Mouse (Mus musculus) midbrain, embryonic 12.5 days (tissue): ENCODE measurements at regions not wholly inside any gene's neighbourhood (a gene's known extent, or its start where the extent isn't known, plus 50 kb on each side); places are given as distances from the start of the nearest gene placed in this dataset.

ENCODE experiments used
- ATAC-seq: fragments of 200-750 bp; cut with Nextera tagmentation; 2 replicates; pipeline ENCODE4 v1.8.0; 2017; ENCODE audit warnings: low read depth, moderate TSS enrichment, moderate library complexity; ENCODE audit not compliant: low FRiP score
- H3K27ac ChIP-seq: fragments of 300-500 bp; sonication (generic); replicated peaks from 2 replicates; pipeline ENCODE4 v1.5.1; 2016; ENCODE audit warnings: mild to moderate bottlenecking
- H3K27me3 ChIP-seq: fragments of 300-500 bp; sonication (generic); 2 replicates; pipeline ENCODE4 v1.6.1; 2016; ENCODE audit warnings: mild to moderate bottlenecking
- H3K36me3 ChIP-seq: fragments of 300-500 bp; sonication (generic); 2 replicates; pipeline ENCODE4 v1.6.1; 2016
- H3K4me1 ChIP-seq: fragments of 300-500 bp; sonication (generic); 2 replicates; pipeline ENCODE4 v1.6.1; 2016
- H3K4me2 ChIP-seq: fragments of 300-500 bp; sonication (generic); replicated peaks from 2 replicates; pipeline ENCODE4 v1.6.1; 2016; ENCODE audit warnings: mild to moderate bottlenecking, moderate library complexity
- H3K4me3 ChIP-seq: fragments of 300-500 bp; sonication (generic); 2 replicates; pipeline ENCODE4 v1.5.1; 2016; ENCODE audit warnings: mild to moderate bottlenecking
- H3K9ac ChIP-seq: fragments of 300-500 bp; sonication (generic); replicated peaks from 2 replicates; pipeline ENCODE4 v1.6.1; 2016; ENCODE audit warnings: mild to moderate bottlenecking, moderate library complexity
- H3K9me3 ChIP-seq: fragments of 300-500 bp; sonication (generic); 2 replicates; pipeline ENCODE4 v1.6.1; 2016; ENCODE audit warnings: mild to moderate bottlenecking
- WGBS: fragments of 180-500 bp; shearing (Covaris S2); methylation state at CpG from one replicate; pipeline ENCODE4 v1.1.7; 2016; 5-methylcytosine and 5-hydroxymethylcytosine counted together

DNA sequence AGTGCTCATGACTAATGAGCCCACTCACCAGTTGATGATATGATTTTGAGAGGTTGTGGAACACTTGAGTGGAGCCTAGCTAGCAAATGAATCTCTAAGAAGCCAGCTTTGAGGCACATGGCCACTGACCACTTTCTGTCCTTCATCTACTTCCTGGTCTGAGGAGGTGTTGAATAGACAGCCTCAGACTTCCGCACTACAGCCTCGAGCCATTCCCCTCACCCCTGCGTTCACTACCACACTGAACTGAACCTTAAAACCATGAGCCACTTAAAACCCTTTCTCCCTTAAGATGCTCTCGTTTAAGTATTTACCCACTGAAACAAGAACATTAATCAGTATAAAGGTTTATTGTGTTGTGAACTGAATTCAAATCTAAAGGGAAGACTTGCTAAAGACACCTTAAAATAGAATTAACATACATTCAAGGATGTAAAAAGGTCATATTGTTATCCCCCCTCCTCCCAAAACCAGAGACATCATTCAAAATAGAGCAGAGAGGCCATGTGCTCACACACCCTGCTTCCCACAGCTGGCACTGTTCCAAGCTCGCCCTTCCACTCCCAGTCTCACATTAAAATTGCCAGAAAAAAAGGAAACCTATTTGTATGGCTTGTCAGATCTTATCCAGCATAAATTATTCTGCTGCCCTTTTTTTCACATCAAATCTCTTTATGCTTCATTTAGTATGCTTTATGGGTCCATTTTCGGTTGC lies 758.8 kb downstream of the Ryr2 start:
- 52% methylated on average over 6 of the region's 6 CpGs for WGBS
- Histone ChIP-seq H3K27me3 (no peaks in the 10 kb centered on the region), H3K36me3 (no peaks in the 10 kb centered on the region), H3K27ac (no peak overlapping the region), H3K9ac (no peak overlapping the region), H3K4me2 (no peak overlapping the region), H3K4me3 (no peak overlapping the region), H3K4me1 (0 out of 2 replicates have a peak, but pooled peaks cover 8% of the 10 kb centered on the region), H3K9me3 (no peaks in the 10 kb centered on the region)
- ATAC-seq, result peak; percentile 79

DNA sequence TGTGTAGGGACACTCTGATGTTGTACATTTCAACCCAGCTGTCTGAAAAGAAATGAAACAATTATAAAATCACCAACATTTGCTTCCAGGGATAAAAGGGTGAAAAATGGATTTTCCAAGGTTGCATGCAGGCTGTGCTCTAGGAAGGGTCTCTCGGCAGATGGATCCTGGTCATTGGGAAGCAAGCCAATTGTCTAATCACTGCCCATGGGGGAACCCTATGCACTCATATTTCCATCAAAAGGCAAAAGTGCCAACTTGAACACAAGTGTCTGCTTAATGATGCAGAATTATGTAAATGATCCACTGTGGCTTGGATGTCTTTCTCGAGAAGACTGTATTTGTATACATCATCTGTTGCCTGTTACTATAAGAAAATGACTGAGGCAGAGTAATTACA lies 762.2 kb downstream of the Ryr2 start:
- WGBS, result 72% methylated on average over 2 of the region's 2 CpGs
- ATAC-seq, result no peak
- Histone ChIP-seq H3K27ac (no peak overlapping the region), H3K36me3 (no peaks in the 10 kb centered on the region), H3K9me3 (no peaks in the 10 kb centered on the region), H3K27me3 (no peaks in the 10 kb centered on the region), H3K4me2 (no peak overlapping the region), H3K4me1 (0 out of 2 replicates have a peak, but pooled peaks cover 8% of the 10 kb centered on the region), H3K9ac (no peak overlapping the region), H3K4me3 (no peak overlapping the region)

- ATAC-seq, result peak; percentile 30; the same call in 1 of the 2 replicates
- H3K9ac ChIP-seq, result no peak overlapping the region
- no peaks in the 10 kb centered on the region for H3K4me1 ChIP-seq
- H3K36me3 ChIP-seq, result no peaks in the 10 kb centered on the region
- WGBS, result 71% methylated on average over 9 of the region's 9 CpGs
- no peak overlapping the region for H3K4me3 ChIP-seq
- H3K4me2 ChIP-seq, result no peak overlapping the region
- H3K27me3 ChIP-seq, result no peaks in the 10 kb centered on the region
- H3K27ac ChIP-seq, result no peak overlapping the region
- no peaks in the 10 kb centered on the region for H3K9me3 ChIP-seq
Measured at GRCm38 (mm10) chr13:11338297-11338616, 768.5 kb downstream of the Ryr2 start.

GRCm38 (mm10) chr13:11337610-11338296 lies 769.0 kb downstream of the Ryr2 start:
- Histone ChIP-seq H3K9ac (no peak overlapping the region), H3K4me3 (no peak overlapping the region), H3K4me1 (no peaks in the 10 kb centered on the region), H3K9me3 (no peaks in the 10 kb centered on the region), H3K4me2 (no peak overlapping the region), H3K27me3 (no peaks in the 10 kb centered on the region), H3K27ac (no peak overlapping the region), H3K36me3 (no peaks in the 10 kb centered on the region)
- 64% methylated on average over 4 of the region's 4 CpGs for WGBS
- ATAC-seq, result peak; percentile 34; the same call in 1 of the 2 replicates

DNA sequence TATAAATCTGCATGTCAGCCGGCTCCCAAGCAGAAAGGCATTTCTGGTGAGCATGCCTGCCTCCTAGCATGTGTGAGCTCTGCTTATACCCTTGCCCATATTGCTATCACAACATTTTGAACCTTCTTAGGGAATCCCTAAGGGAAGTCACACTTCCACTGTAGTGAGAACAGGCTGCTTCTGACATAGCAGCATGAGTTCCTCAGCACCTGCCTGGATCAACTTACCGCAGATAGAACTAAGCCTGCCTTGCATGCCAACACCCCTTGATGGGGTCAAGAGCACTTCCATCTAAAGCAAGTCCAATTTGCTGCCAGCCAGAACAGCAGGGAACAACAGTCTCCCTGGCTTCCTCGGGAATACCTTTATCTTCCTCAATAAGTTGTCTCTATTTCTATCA lies 769.8 kb downstream of the Ryr2 start:
- no peaks in the 10 kb centered on the region for H3K9me3 ChIP-seq
- no peaks in the 10 kb centered on the region for H3K27me3 ChIP-seq
- no peaks in the 10 kb centered on the region for H3K36me3 ChIP-seq
- WGBS, result 90% methylated on average over 3 of the region's 3 CpGs
- H3K4me2 ChIP-seq, result no peak overlapping the region
- no peak for ATAC-seq
- H3K4me3 ChIP-seq, result no peak overlapping the region
- no peak overlapping the region for H3K27ac ChIP-seq
- H3K9ac ChIP-seq, result no peak overlapping the region
- no peaks in the 10 kb centered on the region for H3K4me1 ChIP-seq

DNA sequence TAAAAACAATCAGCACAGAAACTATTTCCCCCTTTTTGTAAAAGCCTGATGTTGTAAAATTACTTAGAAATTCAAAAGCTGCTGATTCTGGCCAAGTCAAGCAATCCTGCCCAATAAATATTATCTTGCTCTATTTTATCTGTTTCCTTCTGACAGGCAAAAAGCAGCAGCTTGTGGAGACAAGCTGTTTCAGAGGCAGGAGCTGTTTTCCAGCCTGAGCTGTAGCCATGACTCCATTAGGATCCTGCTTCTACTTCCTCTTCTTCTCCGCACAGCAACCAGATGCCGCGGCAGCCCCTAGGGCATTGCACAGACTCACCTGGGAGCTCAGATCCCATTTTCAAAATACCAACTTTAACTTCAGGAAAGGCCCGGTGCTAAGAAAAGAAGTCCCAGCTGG lies 774.8 kb downstream of the Ryr2 start:
- H3K27me3 ChIP-seq, result no peaks in the 10 kb centered on the region
- WGBS, result 93% methylated on average over 4 of the region's 4 CpGs
- no peak overlapping the region for H3K27ac ChIP-seq
- no peak overlapping the region for H3K4me3 ChIP-seq
- no peaks in the 10 kb centered on the region for H3K4me1 ChIP-seq
- H3K36me3 ChIP-seq, result no peaks in the 10 kb centered on the region
- H3K4me2 ChIP-seq, result no peak overlapping the region
- no peak overlapping the region for H3K9ac ChIP-seq
- H3K9me3 ChIP-seq, result no peaks in the 10 kb centered on the region
- no peak for ATAC-seq

DNA sequence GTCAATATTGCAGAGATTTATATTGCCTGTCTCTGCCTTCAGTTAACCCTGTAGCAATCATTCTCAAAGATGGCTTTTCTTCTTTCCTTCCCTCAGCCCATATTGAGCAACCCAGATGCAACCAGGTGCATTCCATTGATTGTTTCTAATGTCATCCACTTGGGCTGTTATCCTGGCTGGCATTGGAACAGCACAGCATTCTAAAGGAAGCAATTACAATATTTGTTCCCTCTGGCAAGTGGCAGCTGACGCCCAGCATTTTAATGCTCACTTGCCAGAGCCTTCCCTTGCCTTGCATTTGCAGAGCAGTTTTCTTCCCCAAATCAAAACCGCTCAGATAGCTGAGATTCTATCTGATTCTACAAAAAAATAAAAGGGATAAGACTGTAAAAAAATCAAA lies 798.0 kb downstream of the Ryr2 start:
- Histone ChIP-seq H3K9me3 (no peaks in the 10 kb centered on the region), H3K9ac (no peak overlapping the region), H3K36me3 (no peaks in the 10 kb centered on the region), H3K27ac (no peak overlapping the region), H3K4me1 (no peaks in the 10 kb centered on the region), H3K27me3 (no peaks in the 10 kb centered on the region), H3K4me2 (no peak overlapping the region), H3K4me3 (no peak overlapping the region)
- WGBS, result 81% methylated on average over 2 of the region's 2 CpGs
- 0 out of 2 replicates have a peak, but pooled peaks have one; percentile 27 for ATAC-seq

- H3K4me3 ChIP-seq, result no peak overlapping the region
- no peak overlapping the region for H3K4me2 ChIP-seq
- no peaks in the 10 kb centered on the region for H3K9me3 ChIP-seq
- H3K27ac ChIP-seq, result no peak overlapping the region
- H3K9ac ChIP-seq, result no peak overlapping the region
- H3K27me3 ChIP-seq, result no peaks in the 10 kb centered on the region
- H3K4me1 ChIP-seq, result no peaks in the 10 kb centered on the region
- 92% methylated on average over 2 of the region's 2 CpGs for WGBS
- H3K36me3 ChIP-seq, result no peaks in the 10 kb centered on the region
- ATAC-seq, result no peak
Measured at GRCm38 (mm10) chr13:11295493-11295892, 811.3 kb downstream of the Ryr2 start.

DNA sequence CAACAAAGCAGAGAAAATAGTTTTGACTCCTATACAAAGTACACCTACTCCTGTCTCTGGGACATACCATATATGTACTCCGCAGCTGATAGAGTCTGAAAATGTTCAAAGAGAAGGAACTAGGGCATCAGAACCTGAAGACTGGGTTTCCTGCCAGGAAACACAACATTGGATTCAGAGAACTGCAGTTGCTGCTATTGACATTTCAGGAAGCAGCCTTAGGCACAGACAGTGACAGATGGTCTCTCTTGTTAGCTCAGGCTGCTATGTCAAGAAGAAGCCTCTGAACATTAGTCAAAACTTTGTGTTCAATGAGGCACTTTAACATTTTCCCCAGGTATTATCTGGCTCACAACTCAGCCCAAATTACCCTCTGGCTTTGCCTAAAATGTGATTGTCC lies 812.1 kb downstream of the Ryr2 start:
- Histone ChIP-seq H3K36me3 (no peaks in the 10 kb centered on the region), H3K4me3 (no peak overlapping the region), H3K4me2 (no peak overlapping the region), H3K4me1 (no peaks in the 10 kb centered on the region), H3K27me3 (no peaks in the 10 kb centered on the region), H3K9me3 (no peaks in the 10 kb centered on the region), H3K9ac (no peak overlapping the region), H3K27ac (no peak overlapping the region)
- 100% methylated on average over 1 of the region's 1 CpGs for WGBS
- no peak for ATAC-seq

GRCm38 (mm10) chr13:11293750-11294149 lies 813.0 kb downstream of the Ryr2 start:
- Histone ChIP-seq H3K4me2 (no peak overlapping the region), H3K27ac (no peak overlapping the region), H3K4me3 (no peak overlapping the region), H3K4me1 (no peaks in the 10 kb centered on the region), H3K9ac (no peak overlapping the region), H3K36me3 (no peaks in the 10 kb centered on the region), H3K27me3 (no peaks in the 10 kb centered on the region), H3K9me3 (no peaks in the 10 kb centered on the region)
- no peak for ATAC-seq

GRCm38 (mm10) chr13:11273896-11274295 lies 832.8 kb downstream of the Ryr2 start:
- Histone ChIP-seq H3K4me1 (no peaks in the 10 kb centered on the region), H3K36me3 (no peaks in the 10 kb centered on the region), H3K4me3 (no peak overlapping the region), H3K27ac (no peak overlapping the region), H3K9ac (no peak overlapping the region), H3K27me3 (no peaks in the 10 kb centered on the region), H3K9me3 (no peaks in the 10 kb centered on the region), H3K4me2 (no peak overlapping the region)
- no peak for ATAC-seq
- WGBS, result 23% methylated on average over 1 of the region's 1 CpGs

DNA sequence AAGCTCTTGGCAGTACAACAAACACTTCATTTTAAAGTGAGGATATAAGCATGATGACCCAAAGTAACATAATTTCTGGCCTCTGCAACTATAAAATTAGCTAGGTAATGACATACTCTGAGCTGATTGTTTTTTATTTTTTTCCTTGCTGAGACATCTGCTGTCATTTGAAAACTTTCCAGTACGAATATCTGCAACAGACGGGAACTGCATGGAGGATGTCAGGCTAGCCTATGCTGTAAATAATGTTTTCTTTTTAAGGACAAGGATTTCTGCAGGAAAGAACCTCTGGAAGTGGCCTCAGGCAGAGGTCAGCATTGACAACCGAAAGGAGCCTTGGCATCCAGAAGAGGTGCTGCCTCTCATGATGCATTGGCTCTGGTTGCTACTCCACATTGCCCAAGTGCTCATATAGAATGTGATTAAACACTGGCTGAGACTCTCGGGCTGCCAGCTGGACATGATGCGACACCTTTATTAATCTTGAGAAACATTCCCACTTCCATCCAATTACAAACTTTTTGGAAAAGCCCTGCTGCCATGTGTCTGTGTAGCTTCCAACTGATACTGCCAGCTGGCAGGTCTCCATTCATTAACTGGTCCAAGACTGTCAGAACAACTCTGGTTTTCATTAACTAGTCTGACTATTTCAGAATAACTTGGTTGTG lies 837.9 kb downstream of the Ryr2 start:
- Histone ChIP-seq H3K9ac (no peak overlapping the region), H3K9me3 (no peaks in the 10 kb centered on the region), H3K4me2 (no peak overlapping the region), H3K27me3 (no peaks in the 10 kb centered on the region), H3K27ac (no peak overlapping the region), H3K36me3 (no peaks in the 10 kb centered on the region), H3K4me1 (no peaks in the 10 kb centered on the region), H3K4me3 (no peak overlapping the region)
- 88% methylated on average over 5 of the region's 5 CpGs for WGBS
- no peak for ATAC-seq
